14 mouse cellular contexts compared by ENCODE assay signal in genomic region chr13:111819106-111819505, GRCm38 (mm10).
"Had no signal": no experiment of that assay in that cellular context is flagged by ENCODE, and none has a peak within 500 bp of the region (broad histone marks: within the 10 kb centered on the region; RNA-seq: fewer than 3 reads in every experiment).

No protein-coding gene starts in this region.

- H3K27ac ChIP-seq: kidney, embryonic 15.5 days; limb, embryonic 15.5 days; liver, embryonic 13.5 days; midbrain, embryonic 10.5 days; neural tube, embryonic 13.5 days; stomach, embryonic 15.5 days had no signal

- H3K36me3 ChIP-seq: kidney, embryonic 15.5 days; limb, embryonic 15.5 days; liver, embryonic 13.5 days; midbrain, embryonic 10.5 days; neural tube, embryonic 13.5 days; stomach, embryonic 15.5 days had no signal

- DNase-seq: kidney, postnatal 14 days; liver, embryonic 13.5 days; lung, adult 18-20 months; lung, postnatal 10 days; lung, postnatal 4 days; right cerebral cortex, postnatal 14 days; thymus, adult 2 months; thymus, postnatal 25 days had no signal

- H3K4me3 ChIP-seq: kidney, embryonic 15.5 days; limb, embryonic 15.5 days; liver, embryonic 13.5 days; midbrain, embryonic 10.5 days; neural tube, embryonic 13.5 days; stomach, embryonic 15.5 days had no signal

- H3K4me1 ChIP-seq: limb, embryonic 15.5 days; neural tube, embryonic 13.5 days; stomach, embryonic 15.5 days had no signal

- ATAC-seq: midbrain, embryonic 16.5 days had no signal

- H3K9me3 ChIP-seq: kidney, embryonic 15.5 days; limb, embryonic 15.5 days; midbrain, embryonic 10.5 days; neural tube, embryonic 13.5 days; stomach, embryonic 15.5 days had no signal

- H3K27me3 ChIP-seq: kidney, embryonic 15.5 days; limb, embryonic 15.5 days; neural tube, embryonic 13.5 days; stomach, embryonic 15.5 days had no signal

- H3K4me2 ChIP-seq: kidney, embryonic 15.5 days; limb, embryonic 15.5 days; neural tube, embryonic 13.5 days; stomach, embryonic 15.5 days had no signal

- H3K9ac ChIP-seq: kidney, embryonic 15.5 days; limb, embryonic 15.5 days; neural tube, embryonic 13.5 days; stomach, embryonic 15.5 days had no signal
